Mouse (Mus musculus) heart, embryonic 12.5 days (tissue): ENCODE data around the gene Pan3. TPM values are rescaled to one million over a fixed set of nuclear protein-coding genes. Genes with fewer than 3 reads are reported as not detected.

ENCODE experiments used
- ATAC-seq: fragments of 200-750 bp; cut with Nextera tagmentation; 2 replicates; pipeline ENCODE4 v1.8.0; 2017; ENCODE audit warnings: moderate TSS enrichment, moderate library complexity; ENCODE audit not compliant: insufficient number of reproducible peaks, low FRiP score
- H3K27ac ChIP-seq: fragments of 300-500 bp; sonication (generic); 2 replicates; pipeline ENCODE4 v1.5.1; 2016; ENCODE audit warnings: mild to moderate bottlenecking, moderate library complexity; ENCODE audit not compliant: poor library complexity, severe bottlenecking
- H3K27me3 ChIP-seq: fragments of 300-500 bp; sonication (generic); replicated peaks from 2 replicates; pipeline ENCODE4 v1.6.1; 2016; ENCODE audit warnings: mild to moderate bottlenecking, moderate library complexity
- H3K36me3 ChIP-seq: fragments of 300-500 bp; sonication (generic); 2 replicates; pipeline ENCODE4 v1.6.1; 2016; ENCODE audit warnings: mild to moderate bottlenecking, moderate library complexity
- H3K4me1 ChIP-seq: fragments of 300-500 bp; sonication (generic); replicated peaks from 2 replicates; pipeline ENCODE4 v1.6.1; 2016; ENCODE audit warnings: mild to moderate bottlenecking
- H3K4me2 ChIP-seq: fragments of 300-500 bp; sonication (generic); 2 replicates; pipeline ENCODE4 v1.6.1; 2016; ENCODE audit warnings: mild to moderate bottlenecking, moderate library complexity
- H3K4me3 ChIP-seq: fragments of 300-500 bp; sonication (generic); 2 replicates; pipeline ENCODE4 v1.5.1; 2016; ENCODE audit warnings: mild to moderate bottlenecking
- H3K9ac ChIP-seq: fragments of 300-500 bp; sonication (generic); 2 replicates; pipeline ENCODE4 v1.6.1; 2016; ENCODE audit warnings: mild to moderate bottlenecking, moderate library complexity
- H3K9me3 ChIP-seq: fragments of 300-500 bp; sonication (generic); replicated peaks from 2 replicates; pipeline ENCODE4 v1.6.1; 2016; ENCODE audit warnings: mild to moderate bottlenecking, moderate library complexity
- WGBS: fragments of 180-500 bp; shearing (Covaris S2); methylation state at CpG from one replicate; pipeline ENCODE4 v1.1.7; 2016; 5-methylcytosine and 5-hydroxymethylcytosine counted together
- polyA plus RNA-seq: library from polyadenylated mRNA; unstranded; fragments of >200 nt; fragmentation: Nextera tagmentation; extraction: Ambion mirVana; gene quantifications from 2 replicates; pipeline ENCODE4 v1.2.1, GENCODE M21; 2016

Pan3 gene
- polyA plus RNA-seq, 1 experiment from 2014 or later = 46.3 TPM

DNA sequence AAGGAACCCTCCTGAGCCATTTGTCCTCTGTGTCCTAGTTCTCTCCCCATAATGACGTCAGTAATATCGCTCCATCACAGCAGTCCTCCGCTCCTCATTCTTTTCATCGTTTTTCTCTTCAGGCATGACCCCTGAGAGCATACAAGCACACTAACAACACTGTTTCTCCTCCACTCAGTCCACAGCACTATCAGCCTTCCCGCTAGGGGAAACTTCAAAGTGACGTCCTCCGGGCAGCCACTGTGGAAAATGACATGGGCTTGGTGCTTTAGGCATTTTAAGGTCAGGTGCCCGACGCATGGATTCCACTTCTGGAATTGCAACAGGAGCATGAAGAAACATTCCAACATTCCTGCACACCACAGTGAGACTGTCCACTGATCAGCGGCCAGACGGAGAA, 28.9 kb upstream of the Pan3 start:
- Histone ChIP-seq H3K36me3 (no peaks in the 10 kb centered on the region), H3K9me3 (no peaks in the 10 kb centered on the region), H3K4me2 (peak overlapping the region; percentile 91), H3K27ac (no peak overlapping the region), H3K4me1 (peaks cover 14% of the 10 kb centered on the region; the same call in 1 of the 2 replicates), H3K27me3 (peaks cover 46% of the 10 kb centered on the region), H3K4me3 (peak overlapping the region; percentile 54; the same call in 1 of the 2 replicates), H3K9ac (no peak overlapping the region)
- 26% methylated on average over 11 of the region's 11 CpGs for WGBS
- ATAC-seq = no peak

DNA sequence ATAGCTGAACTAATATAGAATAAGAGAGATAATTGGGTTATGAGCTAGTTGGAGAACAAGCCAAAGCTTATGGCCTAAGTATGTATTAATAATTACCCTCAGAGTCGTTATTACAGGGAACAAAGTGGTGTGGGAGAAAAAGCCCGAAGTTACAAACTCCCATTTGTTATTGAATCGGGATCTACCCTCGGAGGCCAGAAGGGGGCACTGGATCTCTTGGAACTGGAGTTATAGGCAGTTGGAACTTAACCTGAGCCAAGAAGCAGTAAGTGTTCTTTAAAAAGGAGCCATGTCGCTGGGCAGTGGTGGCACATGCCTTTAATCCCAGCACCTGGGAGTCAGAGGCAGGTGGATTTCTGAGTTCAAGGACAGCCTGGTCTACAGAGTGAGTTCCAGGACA, 27.5 kb upstream of the Pan3 start:
- Histone ChIP-seq H3K4me3 (no peak overlapping the region), H3K27ac (no peak overlapping the region), H3K9me3 (no peaks in the 10 kb centered on the region), H3K27me3 (peaks cover 46% of the 10 kb centered on the region), H3K9ac (no peak overlapping the region), H3K4me1 (peaks cover 14% of the 10 kb centered on the region; the same call in 1 of the 2 replicates), H3K36me3 (no peaks in the 10 kb centered on the region), H3K4me2 (no peak overlapping the region)
- 23% methylated on average over 5 of the region's 5 CpGs for WGBS
- no peak for ATAC-seq

DNA sequence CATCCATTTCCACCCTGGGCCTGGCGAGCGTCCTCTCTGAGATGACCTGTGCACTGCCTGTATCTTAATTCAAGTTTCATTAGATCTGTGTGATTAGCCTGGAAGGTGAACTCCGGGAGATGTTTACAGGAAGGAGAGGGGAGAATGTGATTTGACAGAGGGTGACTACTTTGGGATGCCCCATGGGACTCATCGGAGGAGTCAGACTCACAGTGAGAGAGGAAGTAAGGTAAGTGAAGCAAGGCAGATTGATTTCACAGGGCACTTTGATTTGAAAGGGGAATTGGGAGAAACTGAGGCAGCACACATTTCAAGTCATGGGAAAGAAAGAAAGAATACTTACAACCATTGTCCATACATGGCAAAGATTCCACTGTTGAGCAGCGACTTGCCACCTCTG, 23.8 kb upstream of the Pan3 start:
- Histone ChIP-seq H3K4me1 (0 out of 2 replicates have a peak, but pooled peaks cover under 1% of the 10 kb centered on the region), H3K27me3 (peaks cover 12% of the 10 kb centered on the region), H3K36me3 (no peaks in the 10 kb centered on the region), H3K4me3 (no peak overlapping the region), H3K4me2 (no peak overlapping the region), H3K9me3 (no peaks in the 10 kb centered on the region), H3K9ac (no peak overlapping the region), H3K27ac (no peak overlapping the region)
- no peak for ATAC-seq
- WGBS = 72% methylated on average over 5 of the region's 5 CpGs

- Histone ChIP-seq H3K4me3 (peak overlapping the region; percentile 40), H3K9ac (no peak overlapping the region), H3K36me3 (no peaks in the 10 kb centered on the region), H3K4me2 (peak overlapping the region; percentile 60), H3K4me1 (no peaks in the 10 kb centered on the region), H3K9me3 (peaks cover 5% of the 10 kb centered on the region; the same call in 1 of the 2 replicates), H3K27me3 (no peaks in the 10 kb centered on the region), H3K27ac (no peak overlapping the region)
- WGBS = 43% methylated on average over 29 of the region's 29 CpGs
- peak; percentile 78; the same call in 1 of the 2 replicates for ATAC-seq
Observed at GRCm38 (mm10) chr5:147408731-147409130, 21.2 kb upstream of the Pan3 start.

DNA sequence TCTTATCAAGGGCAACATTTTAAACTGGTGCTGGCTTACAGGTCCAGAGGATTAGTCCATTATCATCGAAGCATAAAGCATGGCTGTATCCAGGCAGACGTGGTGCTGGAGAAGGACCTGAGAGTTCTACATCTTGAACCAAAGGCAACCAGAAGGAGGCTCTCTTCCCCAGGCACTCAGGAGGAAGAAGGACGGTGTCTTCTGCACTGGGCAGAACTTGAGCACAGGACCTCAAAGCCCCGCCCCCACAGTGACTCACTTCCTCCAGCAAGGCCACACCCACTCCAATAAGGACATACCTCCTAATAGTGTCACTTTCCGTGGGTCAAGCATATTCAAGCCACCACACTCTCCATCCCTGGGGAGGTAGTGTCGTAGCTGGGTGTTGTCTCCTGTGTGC, 19.4 kb upstream of the Pan3 start:
- Histone ChIP-seq H3K9me3 (peaks cover 5% of the 10 kb centered on the region; the same call in 1 of the 2 replicates), H3K4me1 (no peaks in the 10 kb centered on the region), H3K4me3 (no peak overlapping the region), H3K27me3 (no peaks in the 10 kb centered on the region), H3K36me3 (no peaks in the 10 kb centered on the region), H3K9ac (no peak overlapping the region), H3K27ac (no peak overlapping the region), H3K4me2 (no peak overlapping the region)
- 78% methylated on average over 6 of the region's 6 CpGs for WGBS
- no peak for ATAC-seq

DNA sequence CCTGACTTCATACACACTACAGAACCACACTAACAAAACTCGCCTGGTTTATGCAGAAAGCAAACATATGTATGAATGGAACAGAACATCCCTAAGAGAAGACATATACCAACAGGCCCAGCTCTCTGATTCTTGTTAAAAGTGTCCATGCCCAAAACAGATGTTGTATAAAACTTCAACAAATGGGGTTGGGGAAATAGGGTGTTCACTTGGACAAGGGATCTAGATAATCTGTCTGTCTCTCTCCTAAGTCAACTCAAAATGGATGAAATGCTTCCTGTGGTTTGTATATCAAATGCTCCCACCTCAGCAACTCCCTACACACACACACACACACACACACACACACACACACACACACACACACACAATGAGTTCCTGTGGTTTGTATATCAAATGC, 12.0 kb upstream of the Pan3 start:
- 0 out of 2 replicates have a peak, but pooled peaks cover 4% of the 10 kb centered on the region for H3K4me1 ChIP-seq
- 70% methylated on average over 1 of the region's 1 CpGs for WGBS
- H3K36me3 ChIP-seq = no peaks in the 10 kb centered on the region
- H3K9me3 ChIP-seq = no peaks in the 10 kb centered on the region
- H3K9ac ChIP-seq = no peak overlapping the region
- H3K27me3 ChIP-seq = no peaks in the 10 kb centered on the region
- no peak overlapping the region for H3K4me3 ChIP-seq
- H3K4me2 ChIP-seq = 0 out of 2 replicates have a peak overlapping the region, but pooled peaks have one; percentile 24
- no peak overlapping the region for H3K27ac ChIP-seq
- no peak for ATAC-seq

GRCm38 (mm10) chr5:147418394-147419121, 11.4 kb upstream of the Pan3 start:
- H3K36me3 ChIP-seq = no peaks in the 10 kb centered on the region
- no peak overlapping the region for H3K9ac ChIP-seq
- H3K4me3 ChIP-seq = no peak overlapping the region
- no peaks in the 10 kb centered on the region for H3K9me3 ChIP-seq
- H3K4me1 ChIP-seq = peaks cover 4% of the 10 kb centered on the region; the same call in 1 of the 2 replicates
- ATAC-seq = no peak
- H3K27me3 ChIP-seq = no peaks in the 10 kb centered on the region
- no peak overlapping the region for H3K27ac ChIP-seq
- H3K4me2 ChIP-seq = peak overlapping the region; percentile 24; the same call in 1 of the 2 replicates
- WGBS = 29% methylated on average over 10 of the region's 10 CpGs

DNA sequence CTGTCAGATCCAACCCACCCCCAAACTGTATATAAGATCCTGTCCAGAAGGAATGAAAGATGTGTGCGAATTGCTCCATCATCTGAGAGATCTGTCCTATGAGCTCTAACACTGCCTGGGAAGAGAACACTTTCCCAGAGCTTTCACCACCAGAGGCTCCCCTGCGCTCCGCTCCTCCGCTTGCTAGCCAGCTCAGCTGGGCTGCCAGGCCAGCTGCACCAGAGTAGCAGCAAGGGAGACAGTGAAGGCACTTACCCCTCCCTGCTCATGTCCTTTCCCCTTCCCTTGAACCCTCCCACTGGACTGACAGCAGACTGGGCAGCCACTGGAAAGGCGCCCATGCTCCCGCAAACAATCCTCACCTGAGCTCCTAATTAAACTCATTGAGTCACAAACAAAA, 6.3 kb upstream of the Pan3 start:
- H3K27ac ChIP-seq = no peak overlapping the region
- H3K9me3 ChIP-seq = no peaks in the 10 kb centered on the region
- peaks cover 4% of the 10 kb centered on the region; the same call in 1 of the 2 replicates for H3K4me1 ChIP-seq
- 45% methylated on average over 6 of the region's 6 CpGs for WGBS
- no peak overlapping the region for H3K4me3 ChIP-seq
- no peak for ATAC-seq
- no peaks in the 10 kb centered on the region for H3K27me3 ChIP-seq
- H3K4me2 ChIP-seq = no peak overlapping the region
- H3K36me3 ChIP-seq = no peaks in the 10 kb centered on the region
- peak overlapping the region; percentile 51; the same call in 1 of the 2 replicates for H3K9ac ChIP-seq

GRCm38 (mm10) chr5:147426048-147426805, 3.7 kb upstream of the Pan3 start:
- Histone ChIP-seq H3K4me3 (no peak overlapping the region), H3K27ac (no peak overlapping the region), H3K27me3 (no peaks in the 10 kb centered on the region), H3K9me3 (no peaks in the 10 kb centered on the region), H3K9ac (no peak overlapping the region), H3K4me2 (no peak overlapping the region), H3K4me1 (peaks cover 11% of the 10 kb centered on the region; the same call in 1 of the 2 replicates), H3K36me3 (no peaks in the 10 kb centered on the region)
- no peak for ATAC-seq
- 68% methylated on average over 4 of the region's 4 CpGs for WGBS

DNA sequence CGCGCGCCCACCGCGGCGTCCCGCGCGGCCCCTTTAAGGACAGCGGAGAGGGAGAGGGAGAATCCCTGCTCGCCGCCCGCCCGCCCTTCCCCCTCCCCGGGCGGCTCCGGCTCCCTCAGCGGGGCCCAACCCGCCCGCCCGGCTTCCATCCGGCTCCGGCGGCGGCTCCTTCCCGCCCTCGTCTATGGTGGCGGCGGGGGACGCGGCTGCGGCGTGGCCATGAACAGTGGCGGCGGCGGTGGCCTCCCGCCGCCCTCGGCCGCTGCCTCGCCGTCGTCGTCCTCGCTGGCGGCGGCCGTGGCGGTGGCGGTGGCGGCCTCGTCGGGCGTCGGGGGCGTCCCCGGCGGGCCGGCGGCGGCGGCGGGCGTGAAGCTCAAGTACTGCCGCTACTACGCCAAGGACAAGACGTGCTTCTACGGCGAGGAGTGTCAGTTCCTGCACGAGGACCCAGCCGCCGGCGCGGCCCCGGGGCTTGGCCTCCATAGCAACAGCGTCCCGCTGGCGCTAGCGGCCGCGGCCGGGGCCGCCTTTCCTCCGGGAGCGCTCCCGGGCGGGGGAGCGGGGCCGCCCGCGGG, 487 bp downstream of the Pan3 start:
- Histone ChIP-seq H3K4me3 (peak overlapping the region; percentile 94), H3K4me2 (peak overlapping the region; percentile 90), H3K9me3 (no peaks in the 10 kb centered on the region), H3K36me3 (no peaks in the 10 kb centered on the region), H3K27me3 (no peaks in the 10 kb centered on the region), H3K4me1 (peaks cover 37% of the 10 kb centered on the region), H3K9ac (peak overlapping the region; percentile 100), H3K27ac (peak overlapping the region; percentile 98)
- 0% methylated on average over 69 of the region's 91 CpGs for WGBS
- ATAC-seq = peak; percentile 90
